Mouse (Mus musculus) megakaryocyte, embryonic 14.5 days (primary cell): ENCODE data around the gene Il6.

Source experiments
- FLI1 ChIP-seq: IDR thresholded peaks from 2 replicates; pipeline ENCODE4 v1.6.1; 2012; ENCODE audit warnings: low read length, inconsistent platforms, mixed read lengths
- GATA1 ChIP-seq: IDR thresholded peaks from 3 replicates; pipeline ENCODE4 v1.6.1; 2012; ENCODE audit warnings: mixed read lengths, low read length, inconsistent platforms, borderline replicate concordance

DNA sequence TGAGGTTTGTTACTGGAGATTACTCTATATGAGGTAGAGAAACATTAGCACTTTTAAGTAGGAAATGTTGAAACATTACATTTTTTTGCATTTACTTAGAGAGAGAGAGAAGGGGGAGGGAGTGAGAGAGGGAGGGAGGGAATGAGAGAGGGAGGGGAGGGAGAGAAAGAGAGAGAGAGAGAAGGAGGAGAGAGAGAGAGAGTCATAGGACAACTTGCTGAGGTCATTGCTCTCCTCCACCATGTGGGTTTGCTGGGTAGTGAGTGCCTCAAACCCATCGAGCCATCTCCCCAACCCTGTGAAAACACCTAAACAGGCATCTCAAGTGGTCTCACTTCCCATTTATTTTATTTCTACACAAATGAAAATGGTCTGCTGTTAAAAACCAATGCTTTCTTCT, 18.6 kb upstream of the Il6 start:
- TF ChIP-seq FLI1 (no peak), GATA1 (no peak)
